Mouse (Mus musculus) kidney, adult 2 months (tissue): ENCODE measurements around the gene Il16. TPM values are rescaled to one million over a fixed set of nuclear protein-coding genes. Genes with fewer than 3 reads are reported as not detected.

Source experiments
- DNase-seq: peaks from one replicate; pipeline ENCODE4 v3.0.0; 2021
- H3K27ac ChIP-seq: fragments of 200-500 bp; 2 replicates; pipeline ENCODE4 v1.5.1; 2012; ENCODE audit warnings: low read depth, low read length, control low read depth, inconsistent platforms; ENCODE audit not compliant: insufficient read depth
- H3K27me3 ChIP-seq: fragments of 200-500 bp; replicated peaks from 2 replicates; pipeline ENCODE4 v1.6.1; 2012; ENCODE audit warnings: mild to moderate bottlenecking, moderate library complexity, low read length, inconsistent platforms; ENCODE audit not compliant: control insufficient read depth, insufficient read depth
- H3K36me3 ChIP-seq: fragments of 200-500 bp; 2 replicates; pipeline ENCODE4 v1.6.1; 2012; ENCODE audit warnings: mild to moderate bottlenecking, moderate library complexity, low read length, inconsistent platforms; ENCODE audit not compliant: control insufficient read depth, insufficient read depth
- H3K4me1 ChIP-seq: fragments of 200-500 bp; 2 replicates; pipeline ENCODE4 v1.6.1; 2011; ENCODE audit warnings: low read length; ENCODE audit not compliant: control insufficient read depth, insufficient read depth
- H3K4me3 ChIP-seq: fragments of 200-500 bp; 2 replicates; pipeline ENCODE4 v1.5.1; 2011; ENCODE audit warnings: mild to moderate bottlenecking, low read depth, low read length, control low read depth; ENCODE audit not compliant: insufficient read depth
- CTCF ChIP-seq: fragments of 200-500 bp; conservative IDR thresholded peaks from 2 replicates; pipeline ENCODE4 v1.5.1; 2011; ENCODE audit warnings: low read depth, mild to moderate bottlenecking, control low read depth, low read length, moderate library complexity, mixed read lengths; ENCODE audit not compliant: insufficient read depth, insufficient read length
- POLR2A ChIP-seq: fragments of 200-500 bp; IDR thresholded peaks from one replicate; pipeline ENCODE4 v1.6.1; 2011; ENCODE audit warnings: low read depth, low read length, control low read depth
- WGBS: fragments of 180-500 bp; shearing (Covaris S2); methylation state at CpG from one replicate; pipeline ENCODE4 v1.1.7; 2018; 5-methylcytosine and 5-hydroxymethylcytosine counted together
- polyA plus RNA-seq: library from polyadenylated mRNA; depleted of rRNA; stranded (reverse); fragments of >200 nt; gene quantifications from 2 replicates; pipeline ENCODE4 v1.2.3, GENCODE M21; 2012

Il16 gene
- polyA plus RNA-seq, 1 experiment = 6.9 TPM

GRCm38 (mm10) chr7:83618709-83619108 is 126.8 kb downstream of the Il16 start:
- TF ChIP-seq POLR2A = no peak
- no peak; the same call in 1 of the 2 replicates for TF ChIP-seq CTCF

GRCm38 (mm10) chr7:83616268-83616667 is 129.3 kb downstream of the Il16 start:
- Histone ChIP-seq H3K36me3 (no peaks in the 10 kb centered on the region), H3K4me3 (no peak overlapping the region), H3K27me3 (no peaks in the 10 kb centered on the region), H3K4me1 (peaks cover 14% of the 10 kb centered on the region; the same call in 1 of the 2 replicates), H3K27ac (no peak overlapping the region)
- DNase-seq = peak; percentile 20
- 77% methylated on average over 3 of the region's 3 CpGs for WGBS
- TF ChIP-seq CTCF (no peak), POLR2A (no peak)

More at GRCm38 (mm10) chr7:83618709-83619108, 126.8 kb downstream of the Il16 start:
- WGBS = 48% methylated on average over 1 of the region's 1 CpGs
- DNase-seq = peak; percentile 83
- peak overlapping the region; percentile 20; the same call in 1 of the 2 replicates for H3K27ac ChIP-seq
- no peaks in the 10 kb centered on the region for H3K27me3 ChIP-seq
- peaks cover 9% of the 10 kb centered on the region; the same call in 1 of the 2 replicates for H3K4me1 ChIP-seq
- H3K4me3 ChIP-seq = no peak overlapping the region
- no peaks in the 10 kb centered on the region for H3K36me3 ChIP-seq

- WGBS = 88% methylated on average over 8 of the region's 8 CpGs
- H3K4me1 ChIP-seq = peaks cover 14% of the 10 kb centered on the region; the same call in 1 of the 2 replicates
- no peak overlapping the region for H3K4me3 ChIP-seq
- DNase-seq = no peak
- no peaks in the 10 kb centered on the region for H3K36me3 ChIP-seq
- TF ChIP-seq CTCF = peak; percentile 16; the same call in 1 of the 2 replicates
- TF ChIP-seq POLR2A = no peak
- no peak overlapping the region for H3K27ac ChIP-seq
- no peaks in the 10 kb centered on the region for H3K27me3 ChIP-seq
Observed at GRCm38 (mm10) chr7:83615815-83616214, 129.7 kb downstream of the Il16 start.

GRCm38 (mm10) chr7:83615272-83615671 is 130.3 kb downstream of the Il16 start:
- TF ChIP-seq POLR2A (no peak), CTCF (no peak)
- Histone ChIP-seq H3K27ac (no peak overlapping the region), H3K4me3 (no peak overlapping the region), H3K27me3 (no peaks in the 10 kb centered on the region), H3K36me3 (no peaks in the 10 kb centered on the region), H3K4me1 (peaks cover 14% of the 10 kb centered on the region; the same call in 1 of the 2 replicates)
- no peak for DNase-seq
- 94% methylated on average over 3 of the region's 3 CpGs for WGBS

GRCm38 (mm10) chr7:83611886-83612285 is 133.6 kb downstream of the Il16 start:
- TF ChIP-seq CTCF (no peak), POLR2A (no peak)
- H3K4me3 ChIP-seq = no peak overlapping the region
- no peaks in the 10 kb centered on the region for H3K36me3 ChIP-seq
- peak overlapping the region; percentile 2; the same call in 1 of the 2 replicates for H3K27ac ChIP-seq
- WGBS = 20% methylated on average over 1 of the region's 1 CpGs
- no peaks in the 10 kb centered on the region for H3K27me3 ChIP-seq
- H3K4me1 ChIP-seq = peaks cover 5% of the 10 kb centered on the region; the same call in 1 of the 2 replicates
- DNase-seq = peak; percentile 73

GRCm38 (mm10) chr7:83609891-83610290 is 135.6 kb downstream of the Il16 start:
- Histone ChIP-seq H3K27ac (no peak overlapping the region), H3K4me3 (no peak overlapping the region), H3K27me3 (no peaks in the 10 kb centered on the region), H3K36me3 (no peaks in the 10 kb centered on the region), H3K4me1 (peaks cover 5% of the 10 kb centered on the region; the same call in 1 of the 2 replicates)
- DNase-seq = no peak
- 96% methylated on average over 4 of the region's 4 CpGs for WGBS
- TF ChIP-seq CTCF = no peak
- no peak for TF ChIP-seq POLR2A

- TF ChIP-seq CTCF = no peak
- no peak for TF ChIP-seq POLR2A
- no peaks in the 10 kb centered on the region for H3K27me3 ChIP-seq
- 94% methylated on average over 2 of the region's 2 CpGs for WGBS
Observed at GRCm38 (mm10) chr7:83606796-83607195, 138.7 kb downstream of the Il16 start.

More at GRCm38 (mm10) chr7:83606796-83607195, 138.7 kb downstream of the Il16 start:
- Histone ChIP-seq H3K27ac (no peak overlapping the region), H3K4me3 (no peak overlapping the region), H3K4me1 (no peaks in the 10 kb centered on the region), H3K36me3 (no peaks in the 10 kb centered on the region)
- no peak for DNase-seq
